Mouse (Mus musculus): ENCODE measurements at regions not wholly inside any gene's neighbourhood (a gene's known extent, or its start where the extent isn't known, plus 50 kb on each side); places are given as distances from the start of the nearest gene placed in this dataset.

- TF ChIP-seq CTCF (IDR thresholded peaks at IDR 0.05; ENCODE audit: low read depth, low read length): no peak
- TF ChIP-seq POLR2A (IDR thresholded peaks at IDR 0.05; ENCODE audit: borderline replicate concordance, low read depth, low read length): no peak
Measured at GRCm38 (mm10) chr4:124086254-124086653, 168.4 kb upstream of the 4930535I16Rik start.
